Mouse (Mus musculus) colon, adult 2 months (tissue): ENCODE measurements around the gene Defb47. TPM values are rescaled to one million over a fixed set of nuclear protein-coding genes. Genes with fewer than 3 reads are reported as not detected.

Source experiments
- polyA plus RNA-seq: library from polyadenylated mRNA; depleted of rRNA; stranded (reverse); fragments of >200 nt; gene quantifications from 2 replicates; pipeline ENCODE4 v1.2.3, GENCODE M21; 2012; rRNA removed

Defb47 gene
- not detected in 2 replicates for polyA plus RNA-seq

DNA sequence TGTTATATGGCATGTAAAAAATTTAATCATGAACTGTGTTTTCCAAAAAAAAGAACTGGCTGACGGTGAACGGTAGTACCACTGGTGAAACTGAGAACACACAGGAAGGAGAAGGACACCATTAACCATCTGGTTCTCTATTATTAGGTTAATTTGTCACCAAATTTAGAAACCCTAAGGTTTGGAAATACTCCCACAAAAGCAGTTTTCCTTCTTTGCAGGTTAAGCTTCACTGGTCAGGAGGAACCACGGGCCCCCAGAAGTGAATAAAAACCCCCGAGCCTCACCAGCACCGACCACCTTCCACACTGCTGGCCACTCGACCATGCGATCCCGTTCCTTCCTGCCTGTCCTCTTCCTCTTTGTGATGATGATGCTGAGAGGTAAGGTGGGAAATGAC is at the start of gene Defb47:
TSS of gene Defb47 (plus strand) at position 301 of the 400 bp plus-strand sequence.

GRCm38 (mm10) chr14:62984410-62984809 is 13.5 kb upstream of the Defb47 start, which contains the start of gene Defb48:
Defb48 (minus strand) TSS chr14:62984510.

DNA sequence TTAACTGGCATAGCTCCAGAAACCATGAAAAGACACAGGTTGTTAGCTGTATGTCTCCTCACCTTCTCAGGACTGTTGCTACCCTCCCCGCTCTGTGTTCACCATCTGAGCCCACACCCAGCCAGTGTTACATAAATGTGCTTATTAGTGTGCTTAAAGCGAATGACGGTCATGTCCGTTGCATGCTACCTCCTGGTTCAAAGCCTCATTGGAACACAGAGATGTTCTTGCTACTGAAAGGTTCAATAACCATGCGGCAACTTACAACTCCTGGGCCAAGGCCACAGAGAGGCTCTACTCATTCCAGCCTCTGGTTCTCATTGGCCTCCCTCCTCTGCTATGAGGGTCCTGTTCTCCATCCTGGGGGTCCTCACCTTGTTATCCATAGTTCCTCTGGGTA is 13.6 kb downstream of the Defb47 start, which contains the start of gene Defb43:
TSS of gene Defb43 (plus strand) at position 301 of the 400 bp plus-strand sequence.

DNA sequence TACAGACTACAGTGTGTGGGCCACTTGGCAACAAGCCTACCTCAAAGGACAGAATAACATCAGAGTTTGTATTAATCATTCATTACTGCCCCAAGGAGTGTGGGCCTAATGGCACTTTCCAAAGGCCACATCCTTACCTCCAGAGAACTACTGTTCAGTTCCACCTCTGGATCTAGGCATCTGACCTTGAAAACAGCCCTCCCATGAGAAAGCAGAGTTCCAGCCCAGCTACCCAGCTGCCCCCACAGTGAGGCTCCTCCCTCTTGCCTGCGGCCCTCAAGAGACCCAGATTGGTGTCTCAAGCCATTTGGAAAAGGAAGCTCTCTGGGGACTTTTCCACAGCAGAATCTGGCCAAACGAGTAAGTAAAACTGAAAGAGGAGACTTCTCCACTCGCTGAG is 48.8 kb downstream of the Defb47 start, which contains the start of gene Defb42:
TSS of gene Defb42 (plus strand) at position 301 of the 400 bp plus-strand sequence.

DNA sequence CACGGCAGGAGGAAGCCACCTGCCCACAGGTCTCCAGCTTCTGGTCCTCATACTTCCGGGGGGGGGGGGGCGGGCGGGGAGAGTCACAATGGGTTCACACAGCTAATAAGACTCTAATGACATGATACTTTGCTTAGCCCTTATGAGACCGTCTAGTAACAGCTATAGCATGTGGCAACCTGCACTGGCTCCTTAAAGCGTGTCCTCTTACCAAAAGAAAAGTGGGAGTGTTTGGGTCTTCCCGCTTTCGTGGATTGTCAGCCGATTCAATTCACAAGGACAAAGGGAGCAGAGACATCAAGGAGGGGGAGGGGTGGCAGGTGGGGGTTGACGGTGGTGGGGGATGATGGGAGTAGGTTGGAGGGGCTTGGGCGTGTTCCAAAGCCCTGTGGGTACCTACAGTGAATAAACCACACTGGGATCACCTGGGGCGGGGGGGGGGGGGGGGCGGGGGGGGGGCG is 52.1 kb downstream of the Defb47 start, which contains the start of gene Defb30:
TSS of gene Defb30 (minus strand) at position 51 of the 461 bp plus-strand sequence.

Other genes starting within 250 kb of the Defb47 start
- gene Ints6, start 236.9 kb upstream of the Defb47 start, polyA plus RNA-seq: 6.5 and 6.9 TPM in 2 replicates
- gene Wdfy2, start 160.4 kb upstream of the Defb47 start, polyA plus RNA-seq: 2.7 and 3.4 TPM in 2 replicates
- gene Defb48, start 13.6 kb upstream of the Defb47 start, polyA plus RNA-seq: not detected in 2 replicates
- not detected in 2 replicates for gene Defb43, start 13.7 kb downstream of the Defb47 start, polyA plus RNA-seq
- 0.36 TPM in 1 of 2 replicates, not detected in the other for gene Defb42, start 48.9 kb downstream of the Defb47 start, polyA plus RNA-seq
- not detected in 2 replicates for gene Defb30, start 51.9 kb downstream of the Defb47 start, polyA plus RNA-seq